Mouse (Mus musculus): Measurements from ENCODE around the gene Limch1.

Gene Limch1

GRCm38 (mm10) chr5:67025581-67025980 is 280.0 kb downstream of the Limch1 start:
- DNase-seq (ENCODE audit: low read depth, low spot score) = no peak

- DNase-seq (ENCODE audit: low read depth, low spot score) = no peak
Measured at GRCm38 (mm10) chr5:67028786-67029185, 283.2 kb downstream of the Limch1 start.

GRCm38 (mm10) chr5:67029946-67030345 is 284.3 kb downstream of the Limch1 start:
- no peak for DNase-seq (ENCODE audit: low read depth, low spot score)

- DNase-seq (ENCODE audit: low read depth, low spot score) = no peak
Measured at GRCm38 (mm10) chr5:67032601-67033000, 287.0 kb downstream of the Limch1 start.

GRCm38 (mm10) chr5:67043932-67044331 is 298.3 kb downstream of the Limch1 start:
- DNase-seq (ENCODE audit: low read depth, low spot score) = no peak

GRCm38 (mm10) chr5:67048003-67048402 is 302.4 kb downstream of the Limch1 start:
- DNase-seq (ENCODE audit: low read depth, low spot score) = peak; percentile 15

GRCm38 (mm10) chr5:67057803-67058202 is 312.2 kb downstream of the Limch1 start:
- DNase-seq (ENCODE audit: low read depth, low spot score) = no peak

GRCm38 (mm10) chr5:67060519-67060918 is 314.9 kb downstream of the Limch1 start:
- no peak for DNase-seq (ENCODE audit: low read depth, low spot score)

- DNase-seq (ENCODE audit: low read depth, low spot score) = no peak
Measured at GRCm38 (mm10) chr5:67063596-67063995, 318.0 kb downstream of the Limch1 start.

GRCm38 (mm10) chr5:67083117-67083516 is 337.5 kb downstream of the Limch1 start:
- DNase-seq (ENCODE audit: low read depth, low spot score) = no peak

GRCm38 (mm10) chr5:67090856-67091255 is 345.2 kb downstream of the Limch1 start:
- no peak for DNase-seq (ENCODE audit: low read depth, low spot score)

- no peak for DNase-seq (ENCODE audit: low read depth, low spot score)
Measured at GRCm38 (mm10) chr5:67091766-67092165, 346.1 kb downstream of the Limch1 start.

GRCm38 (mm10) chr5:67093991-67094390 is 348.4 kb downstream of the Limch1 start:
- no peak for DNase-seq (ENCODE audit: low read depth, low spot score)

- no peak for DNase-seq (ENCODE audit: low read depth, low spot score)
Measured at GRCm38 (mm10) chr5:67095153-67095552, 349.5 kb downstream of the Limch1 start.

- no peak for DNase-seq (ENCODE audit: low read depth, low spot score)
Measured at GRCm38 (mm10) chr5:67095651-67096377, 350.2 kb downstream of the Limch1 start.

- DNase-seq (ENCODE audit: low read depth, low spot score) = no peak
Measured at GRCm38 (mm10) chr5:67096378-67096771, 350.7 kb downstream of the Limch1 start.

- no peak for DNase-seq (ENCODE audit: low read depth, low spot score)
Measured at GRCm38 (mm10) chr5:67097106-67098050, 351.8 kb downstream of the Limch1 start.

GRCm38 (mm10) chr5:67098051-67098732 is 352.6 kb downstream of the Limch1 start:
- DNase-seq (ENCODE audit: low read depth, low spot score) = no peak

- DNase-seq (ENCODE audit: low read depth, low spot score) = no peak
Measured at GRCm38 (mm10) chr5:67098733-67099323, 353.2 kb downstream of the Limch1 start, which contains the start of gene Phox2b. Phox2b (minus strand) TSS chr5:67099301.

GRCm38 (mm10) chr5:67099393-67100271 is 354.0 kb downstream of the Limch1 start:
- no peak for DNase-seq (ENCODE audit: low read depth, low spot score)
